Mouse (Mus musculus): ENCODE measurements around the gene Kat8.

GRCm38 (mm10) chr7:127894480-127894879, 17.8 kb upstream of the Kat8 start:
- TF ChIP-seq CTCF (conservative IDR thresholded peaks at IDR 0.05; ENCODE audit: low read length) (no peak), NANOG (IDR thresholded peaks at IDR 0.05; ENCODE audit: borderline replicate concordance, low read length) (no peak)

Data from E14TG2a.4 (cell line).